Mouse (Mus musculus) kidney, postnatal 36 days (tissue): ENCODE results near the gene Iqcm.
"Not testable (repeated sequence)": the region's sequence is repeated elsewhere in the genome, so short reads cannot be mapped to it uniquely, and the experiment has no call there.

Experiments
- DNase-seq, 2 experiments: peaks; one replicate each; pipeline ENCODE4 v3.0.0; 2021 to 2022; ENCODE audit warnings: mixed read lengths in 2 of 2

Gene Iqcm

DNA sequence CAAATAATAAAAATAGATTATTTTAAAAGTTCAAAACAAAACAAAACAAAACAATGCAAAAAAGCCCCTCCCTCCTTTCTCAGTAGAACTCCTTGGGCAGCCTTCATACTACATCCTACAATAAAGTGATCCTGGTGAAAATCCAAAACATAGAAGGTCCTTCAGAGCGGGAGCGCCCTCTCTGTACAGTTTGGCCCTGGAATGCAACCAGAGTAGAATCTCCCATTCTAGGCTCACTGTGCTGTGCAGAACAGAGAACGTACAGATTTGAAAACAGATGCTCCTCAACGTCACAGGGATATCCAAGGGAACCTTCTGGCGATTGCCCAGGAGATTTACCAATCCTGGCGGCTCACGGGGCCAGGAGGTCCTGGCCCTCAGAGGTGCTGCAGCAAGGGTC, at the start of gene Iqcm:
TSS of gene Iqcm (plus strand) at position 301 of the 400 bp plus-strand sequence.
- no peak for DNase-seq

DNA sequence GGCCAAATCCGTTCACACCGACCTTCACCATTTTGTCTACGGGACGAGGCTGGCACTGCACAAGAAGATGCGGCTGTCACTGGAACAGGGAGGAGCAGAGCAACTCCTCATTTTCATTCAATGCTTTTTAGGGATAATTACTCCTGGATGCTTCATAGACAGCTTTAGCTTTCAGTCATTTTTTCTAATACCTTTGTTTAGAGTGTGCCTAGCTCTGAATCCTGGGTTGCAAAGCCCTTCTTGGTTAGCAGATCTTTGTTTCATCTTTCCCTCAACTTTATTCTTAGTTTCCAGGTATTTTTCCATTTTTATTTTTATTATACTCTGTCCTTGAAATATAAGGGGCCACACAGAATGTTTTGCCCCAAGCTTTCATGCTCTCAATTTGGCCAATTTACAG, 42.0 kb upstream of the Iqcm start, which contains the start of gene Gm10358:
TSS of gene Gm10358 (minus strand) at position 101 of the 400 bp plus-strand sequence.
- no peak for DNase-seq

DNA sequence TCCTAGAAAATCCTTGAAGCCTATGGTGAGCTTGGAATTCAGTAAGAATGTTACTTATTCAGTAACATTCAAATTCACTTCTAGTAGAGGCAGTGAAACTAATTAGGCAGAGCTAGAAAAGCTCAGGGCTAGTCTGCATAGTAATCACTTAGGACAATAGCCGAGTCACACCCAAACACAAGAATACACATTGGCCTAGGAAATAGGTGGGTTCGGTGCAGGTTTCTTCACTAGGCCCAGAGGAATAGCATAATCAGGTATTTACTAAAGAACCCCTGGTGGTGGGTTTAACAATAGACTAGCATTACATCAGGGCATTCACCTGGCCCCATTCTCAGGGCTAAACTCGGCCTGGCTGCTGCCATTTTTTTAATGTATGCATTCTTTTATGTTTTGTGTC, 32.8 kb upstream of the Iqcm start:
- DNase-seq = not testable (repeated sequence)

DNA sequence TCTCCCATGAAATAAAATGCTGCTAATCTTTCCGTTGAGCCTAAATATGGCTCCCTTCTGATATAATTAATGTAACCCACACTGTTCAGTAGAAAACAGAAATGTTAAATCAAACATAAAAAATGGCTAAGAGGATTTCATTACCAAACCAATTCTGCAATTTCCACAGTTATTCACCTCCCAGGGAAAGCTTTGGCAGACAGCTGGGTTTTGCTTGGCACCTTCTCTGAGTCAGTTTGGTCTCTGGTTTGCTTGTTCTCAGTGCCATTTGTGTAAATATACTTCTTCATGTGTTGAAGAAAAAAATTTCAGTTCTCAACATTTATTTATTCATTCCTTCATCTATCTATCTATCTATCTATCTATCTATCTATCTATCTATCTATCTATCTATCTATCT, 28.3 kb downstream of the Iqcm start:
- DNase-seq = no peak

DNA sequence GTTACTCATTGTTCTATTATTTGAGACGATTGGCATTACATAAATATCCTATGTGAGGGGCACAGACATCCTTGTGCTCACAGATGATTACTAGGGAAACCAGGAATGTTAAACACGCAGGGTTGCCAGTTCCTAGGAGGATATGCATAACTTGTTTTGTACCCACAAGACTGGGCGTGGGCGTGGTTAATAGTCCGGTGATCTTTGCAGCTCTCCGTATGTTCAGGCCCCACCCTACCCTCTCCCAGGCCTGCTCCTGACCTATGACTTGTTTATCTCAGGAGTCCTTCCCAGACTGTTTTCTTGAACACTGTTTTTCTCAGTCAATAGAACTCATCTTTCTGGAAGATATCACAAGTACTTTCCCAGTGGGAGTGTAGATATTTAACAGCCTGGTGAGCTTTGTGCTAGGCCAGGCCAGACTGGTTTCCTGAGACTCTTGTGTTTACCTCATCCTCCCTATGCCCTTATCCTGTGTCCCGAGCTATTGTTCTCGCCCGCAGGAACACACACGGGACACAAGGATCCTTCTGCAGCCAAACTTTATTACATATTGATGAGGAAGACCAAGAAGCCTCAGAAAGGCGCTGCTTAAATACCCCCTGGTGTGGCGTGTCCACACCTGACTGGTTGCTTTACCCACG, 40.7 kb downstream of the Iqcm start:
- DNase-seq = no peak

DNA sequence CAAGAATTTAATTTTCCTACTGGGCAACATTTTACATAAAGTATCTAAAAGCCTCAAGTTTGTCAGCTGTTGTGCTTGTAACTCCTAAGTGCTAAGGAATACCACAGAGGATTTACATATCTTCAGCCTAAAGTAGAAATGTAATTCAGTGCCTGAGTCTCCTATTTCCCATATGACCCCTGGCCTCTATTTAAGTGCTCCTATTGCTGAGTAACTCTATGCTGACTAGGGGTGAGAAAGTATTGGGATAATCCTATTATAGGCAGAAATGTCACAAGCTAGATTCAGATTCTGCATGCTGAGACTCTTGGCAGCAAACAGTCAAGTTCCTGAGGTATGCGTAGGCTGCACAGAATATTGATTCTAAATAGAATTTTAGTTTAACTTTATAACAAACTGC, 60.8 kb downstream of the Iqcm start:
- no peak for DNase-seq

DNA sequence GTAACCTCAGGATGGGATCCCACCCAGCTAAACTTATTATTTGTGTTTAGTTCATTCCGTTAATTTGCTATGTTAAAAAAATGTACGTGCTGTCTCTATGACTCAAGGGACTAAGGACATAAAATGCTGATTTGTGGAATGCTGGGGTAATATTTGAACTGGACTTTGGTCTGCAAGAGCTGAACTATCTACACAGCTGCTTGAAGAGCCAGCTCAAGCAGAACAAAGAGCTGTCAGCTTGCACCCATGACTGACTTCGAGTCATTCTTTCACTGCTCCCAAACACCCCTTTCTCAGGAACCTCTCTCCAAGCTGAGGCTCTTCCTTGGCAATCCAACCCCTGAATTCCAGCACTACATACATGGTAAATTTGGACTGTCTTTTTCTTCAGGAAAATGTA, 65.3 kb downstream of the Iqcm start:
- peak; percentile 4 to 34 for DNase-seq

DNA sequence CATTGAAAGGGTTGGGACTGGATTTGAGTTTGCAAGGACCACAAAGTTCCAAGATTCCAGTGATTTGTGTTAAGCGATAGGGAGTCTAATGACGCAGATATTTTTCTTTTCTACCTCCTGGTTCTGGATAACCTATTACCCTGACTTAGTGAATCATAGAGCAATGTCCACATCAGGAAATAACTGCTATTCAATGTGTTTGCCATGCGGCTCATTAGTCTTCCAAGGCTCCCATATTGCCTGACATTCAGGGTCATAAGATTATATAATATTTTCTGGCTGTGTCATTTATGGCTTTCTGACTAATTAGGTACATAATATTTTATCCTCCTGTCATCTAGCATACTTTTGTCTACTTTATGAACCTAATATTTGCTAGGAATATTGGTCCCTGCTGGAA, 100.8 kb downstream of the Iqcm start:
- no peak for DNase-seq

DNA sequence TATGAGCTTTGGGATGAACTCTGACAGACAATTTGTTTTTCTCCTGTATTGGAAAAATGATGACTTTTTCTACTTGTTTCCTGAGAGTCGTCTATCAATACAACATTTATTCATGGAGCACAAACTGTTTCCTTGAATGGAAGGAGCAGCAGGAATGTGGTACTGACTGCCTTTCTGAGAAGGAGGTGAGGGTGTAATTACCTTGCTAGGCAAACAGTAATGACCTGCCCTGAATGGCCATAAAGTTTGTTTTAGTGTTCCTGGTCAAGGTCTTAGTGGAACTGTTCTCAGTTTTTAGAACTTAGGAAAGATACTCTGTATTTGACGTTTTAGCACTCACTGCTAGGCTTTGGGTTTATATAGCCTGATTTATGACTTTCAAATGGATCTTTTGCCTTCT, 147.8 kb downstream of the Iqcm start:
- no peak for DNase-seq

DNA sequence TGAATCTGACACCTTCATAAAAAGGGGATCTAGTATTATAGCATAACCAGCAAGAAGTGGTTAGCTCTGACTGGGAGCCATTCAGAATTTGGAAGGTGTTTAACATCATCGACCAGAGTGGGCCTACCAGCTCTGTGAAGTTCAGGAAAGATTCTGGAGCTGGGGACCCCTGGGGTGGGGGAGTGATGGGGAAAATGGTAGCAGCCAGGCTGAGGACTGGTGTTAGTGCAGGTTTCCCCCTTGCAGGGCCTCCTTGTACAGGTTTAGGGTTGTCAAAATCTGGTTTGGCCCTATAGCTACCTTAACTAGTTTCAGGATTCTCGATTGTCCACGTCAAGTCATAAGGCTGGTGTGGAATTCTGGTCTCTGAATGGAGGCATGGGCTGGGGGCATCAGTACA, 194.5 kb downstream of the Iqcm start:
- no peak for DNase-seq

DNA sequence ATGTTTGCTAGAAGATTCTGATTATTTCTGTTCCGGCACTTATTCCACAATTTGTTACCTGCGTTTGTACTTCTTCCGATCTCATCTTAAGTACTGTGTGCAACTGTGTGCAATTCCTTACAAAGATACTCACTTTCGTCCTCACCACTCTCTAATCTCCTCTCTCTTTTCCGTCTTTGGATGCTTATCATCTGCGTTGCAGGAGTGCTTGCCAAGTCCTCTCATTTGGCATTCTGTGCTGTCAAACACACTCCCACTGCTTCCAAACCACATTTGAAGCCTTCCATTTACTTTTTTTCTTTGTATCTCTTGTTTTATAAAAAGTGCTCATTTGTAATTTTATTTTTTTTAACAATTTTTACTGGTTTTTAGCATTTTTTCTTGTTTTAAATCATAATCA, 210.8 kb downstream of the Iqcm start:
- DNase-seq = no peak

DNA sequence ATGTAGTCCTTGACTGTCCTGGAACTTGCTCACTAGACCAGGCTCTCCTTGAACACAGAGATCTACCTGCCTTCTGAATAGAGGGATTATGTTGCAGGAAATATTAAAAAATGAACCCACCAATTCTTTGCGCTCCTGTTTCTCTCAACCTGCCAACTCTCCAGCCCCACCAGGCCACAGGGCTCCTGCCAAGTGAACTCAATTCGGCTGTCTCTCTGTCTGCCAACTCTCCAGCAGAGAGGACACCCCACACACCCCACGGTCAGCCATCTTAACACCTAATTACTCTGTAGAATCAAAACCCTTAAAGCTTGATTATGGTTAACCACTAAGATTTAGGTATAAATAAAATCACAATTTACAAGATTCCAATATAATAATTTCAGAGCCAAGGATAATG, 298.1 kb downstream of the Iqcm start:
- DNase-seq = no peak

DNA sequence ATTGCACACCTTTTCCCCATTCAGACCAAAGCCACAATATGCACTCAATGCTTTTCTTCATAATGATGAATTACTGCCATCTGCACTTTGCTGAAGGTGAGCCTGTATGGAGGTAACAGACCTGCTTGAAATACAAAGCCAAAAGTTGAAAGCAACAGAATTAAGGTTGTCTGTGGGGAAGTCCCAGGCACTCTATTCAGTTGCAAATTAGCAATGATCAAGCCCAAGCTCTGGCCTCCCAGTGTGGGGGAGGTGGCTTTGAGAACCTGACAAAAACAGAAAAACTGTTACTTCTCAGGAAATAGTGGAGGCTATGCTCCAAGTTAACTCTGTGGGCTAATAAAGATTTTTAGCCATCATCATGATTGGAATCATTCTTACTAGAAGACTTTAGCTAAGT, 307.1 kb downstream of the Iqcm start:
- no peak for DNase-seq

DNA sequence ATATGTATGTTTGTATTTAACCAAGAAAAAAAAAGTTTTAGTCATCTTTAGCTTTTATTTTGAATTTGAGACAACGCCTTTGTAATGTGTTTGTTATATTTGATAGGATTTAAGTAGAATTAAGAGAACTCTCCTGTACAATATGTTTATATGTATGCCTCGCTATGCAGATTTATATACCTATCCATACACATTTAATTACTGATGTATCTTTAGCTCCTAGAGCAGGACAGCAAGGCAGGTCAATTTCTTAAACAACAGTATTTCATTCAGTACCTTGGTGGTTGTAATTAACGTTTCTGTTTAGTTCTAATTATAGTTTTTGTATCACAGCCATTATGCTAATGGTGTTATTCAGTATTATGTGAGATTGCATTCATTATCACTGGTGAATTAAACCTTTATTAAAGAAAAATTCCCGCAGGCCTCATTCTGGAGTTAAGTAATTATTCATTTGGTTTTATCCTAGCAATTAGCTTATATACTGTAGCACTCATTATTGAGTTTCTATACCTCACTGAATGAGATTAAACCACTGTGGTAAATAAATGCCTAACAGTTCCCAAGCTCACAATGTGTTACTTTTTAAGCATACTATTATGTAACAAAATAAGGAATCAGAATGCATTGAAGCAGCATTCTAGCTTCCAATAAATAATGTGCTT, 380.1 kb downstream of the Iqcm start:
- DNase-seq = no peak

DNA sequence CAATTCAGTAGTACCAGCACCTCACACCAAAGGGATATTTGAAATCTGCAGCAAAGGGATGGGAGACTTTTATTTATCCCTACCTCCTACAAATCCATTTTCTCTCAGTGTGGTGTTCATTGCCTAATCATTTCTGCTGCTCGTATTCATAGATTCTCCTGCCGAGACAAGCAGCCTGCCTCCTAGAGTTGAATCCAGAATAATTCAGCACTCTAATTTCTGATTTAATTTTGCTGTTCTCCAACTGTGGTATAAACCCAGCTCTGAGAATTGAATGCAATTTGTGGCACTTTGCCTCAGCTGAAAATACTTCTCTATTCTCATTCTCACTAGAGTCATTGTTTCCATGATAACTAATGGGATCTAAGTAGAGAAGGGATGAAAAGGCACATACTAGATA, 386.8 kb downstream of the Iqcm start:
- no peak for DNase-seq

DNA sequence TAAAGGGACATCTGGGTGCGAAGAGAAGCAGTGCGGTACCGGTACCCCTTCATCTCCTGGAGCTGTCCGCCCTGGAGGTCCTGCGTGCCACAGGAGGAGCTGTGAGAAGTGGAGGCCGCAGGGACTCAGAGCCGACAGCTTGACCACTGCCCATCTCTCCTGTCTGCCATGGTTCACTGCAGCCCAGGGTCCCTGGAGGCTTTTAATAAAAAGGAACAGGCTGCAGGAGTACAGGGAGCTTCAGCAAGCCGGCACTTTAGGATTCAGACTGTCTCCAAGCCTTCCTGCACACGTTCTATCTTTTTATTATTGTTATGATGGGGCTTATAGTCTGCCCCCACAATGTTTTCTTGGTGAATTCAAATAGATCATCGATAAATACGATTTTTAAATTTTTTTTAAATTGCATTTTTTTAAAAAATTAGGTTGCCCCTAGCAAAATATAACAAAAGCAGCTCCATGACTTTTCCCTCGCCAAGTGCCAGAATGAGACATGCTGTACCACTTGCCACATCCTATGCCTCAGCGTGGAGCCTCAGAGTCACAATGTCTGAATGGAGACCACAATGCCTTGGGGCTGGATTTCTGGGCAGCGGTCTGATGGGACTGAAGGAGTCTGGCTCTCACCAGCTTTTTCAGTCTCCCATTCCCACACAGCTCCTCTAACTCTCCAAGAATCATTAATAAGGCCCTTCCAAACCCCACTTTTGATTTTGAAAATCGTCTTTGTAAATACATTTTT, 469.3 kb downstream of the Iqcm start:
- DNase-seq = no peak

DNA sequence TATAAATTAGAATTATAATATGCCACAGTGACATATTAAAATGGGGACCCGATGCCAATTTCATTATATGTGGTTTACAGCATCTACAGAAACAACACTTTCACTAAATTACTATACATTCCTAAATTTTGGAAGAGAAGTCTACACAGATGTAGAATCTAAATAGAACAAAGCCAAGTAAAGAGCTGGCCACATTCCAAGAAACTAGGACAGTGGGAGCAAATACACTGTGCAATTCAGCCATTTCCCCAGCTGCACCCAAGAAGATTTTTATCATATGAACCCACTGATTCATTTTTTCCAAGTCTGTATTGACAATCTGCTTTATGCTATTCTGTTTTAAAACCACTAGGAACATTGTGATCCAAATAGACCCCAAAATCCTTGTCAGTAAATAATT, 500.7 kb downstream of the Iqcm start:
- no peak for DNase-seq

DNA sequence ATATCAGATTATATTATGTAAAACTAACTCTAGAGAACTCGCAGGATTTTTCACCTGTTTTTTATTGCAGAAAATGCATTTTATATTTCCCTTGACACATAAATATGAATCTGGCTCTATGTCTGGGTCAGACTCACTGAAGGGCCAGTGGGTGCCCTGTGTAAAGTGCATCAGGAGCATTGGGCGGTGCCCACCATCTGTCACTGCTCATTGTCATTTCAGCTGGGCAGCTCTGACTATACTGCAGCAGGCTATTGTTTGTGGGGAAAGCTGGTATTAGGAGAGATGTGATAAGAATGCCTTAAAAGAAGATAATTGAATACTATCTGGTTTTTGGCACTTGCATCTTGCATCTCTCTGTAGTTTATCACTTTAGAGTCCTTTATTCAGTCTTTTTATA, 507.5 kb downstream of the Iqcm start:
- no peak for DNase-seq

DNA sequence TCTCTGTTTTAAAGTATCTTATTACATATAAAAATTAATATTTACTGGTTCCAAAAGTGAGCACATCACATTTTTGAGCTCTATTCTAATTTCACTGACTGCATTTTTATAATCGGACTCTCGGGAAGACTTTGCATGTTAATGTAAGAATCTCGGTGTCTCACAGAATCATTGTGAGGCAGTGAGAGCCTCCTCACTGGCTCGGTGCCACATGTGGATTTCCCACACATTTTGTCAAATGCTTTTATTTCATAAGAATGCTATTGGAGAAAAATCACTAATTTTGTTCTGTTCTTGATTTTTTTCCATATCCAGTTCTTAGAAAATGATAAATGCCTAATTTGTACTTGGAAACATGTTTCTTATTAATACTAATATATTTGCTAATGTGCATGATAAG, 570.0 kb downstream of the Iqcm start:
- no peak for DNase-seq
